34 mouse cellular contexts compared by ENCODE assay signal in the genomic region with DNA sequence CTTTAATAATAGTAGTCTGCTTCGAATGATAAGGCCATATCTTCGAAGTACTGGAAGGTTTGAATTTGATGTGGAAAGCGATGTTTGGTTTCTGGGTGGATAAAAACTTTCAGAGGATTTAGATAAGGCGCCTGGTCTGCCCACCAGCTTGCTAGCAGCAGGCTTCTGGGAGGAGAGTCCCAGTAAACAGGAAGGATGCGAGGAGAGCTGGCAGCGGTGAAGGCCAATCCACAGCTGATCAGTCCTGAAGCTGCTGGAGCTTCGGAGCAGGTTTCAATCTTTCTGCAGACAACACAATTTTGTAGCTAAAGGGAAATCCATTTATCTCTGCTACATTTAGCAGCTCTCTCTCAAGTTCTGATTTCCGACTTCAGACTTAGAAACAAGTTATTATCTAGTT. TPM values are rescaled to one million over a fixed set of nuclear protein-coding genes. Genes with fewer than 3 reads are reported as not detected.
A peak's percentile ranks its signal among the peaks of the same experiment; 100 is the strongest.
DNase-seq lines count a peak whose midpoint lies in the region; ATAC-seq and TF ChIP-seq lines count a peak whose summit lies in the region.
"Had no signal": no experiment of that assay in that cellular context is flagged by ENCODE, and none has a peak within 500 bp of the region (broad histone marks: within the 10 kb centered on the region; RNA-seq: fewer than 3 reads in every experiment).

No protein-coding gene starts in this region.

- H3K4me2 ChIP-seq in liver, embryonic 12.5 days: no peak overlapping the region
- H3K4me2 ChIP-seq: embryonic facial prominence, embryonic 13.5 days; forebrain, embryonic 15.5 days; heart, embryonic 15.5 days; intestine, embryonic 15.5 days; liver, embryonic 15.5 days; lung, embryonic 14.5 days; midbrain, embryonic 11.5 days; neural tube, embryonic 12.5 days; stomach, embryonic 15.5 days had no signal

- no peaks in the 10 kb centered on the region for H3K9me3 ChIP-seq in G1E (replicated peaks)
- H3K9me3 ChIP-seq in liver, embryonic 12.5 days (replicated peaks): no peaks in the 10 kb centered on the region
- H3K9me3 ChIP-seq: embryonic facial prominence, embryonic 13.5 days; forebrain, embryonic 10.5 days; forebrain, embryonic 15.5 days; heart, embryonic 10.5 days; heart, embryonic 15.5 days; intestine, embryonic 15.5 days; liver, embryonic 15.5 days; neural tube, embryonic 12.5 days; stomach, embryonic 15.5 days had no signal

- H3K4me1 ChIP-seq in G1E (ENCODE audit: insufficient read depth, low read depth, low read length): peaks cover 14% of the 10 kb centered on the region
- H3K4me1 ChIP-seq in cerebellum, adult 2 months (ENCODE audit: control insufficient read depth, insufficient read depth, low read length): peaks cover 12% of the 10 kb centered on the region
- no peaks in the 10 kb centered on the region for H3K4me1 ChIP-seq in kidney, adult 2 months (ENCODE audit: control insufficient read depth, insufficient read depth, low read length)
- no peaks in the 10 kb centered on the region for H3K4me1 ChIP-seq in liver, embryonic 12.5 days
- no peaks in the 10 kb centered on the region for H3K4me1 ChIP-seq in thymus, adult 2 months (replicated peaks; ENCODE audit: control insufficient read depth, insufficient read depth, low read length)
- H3K4me1 ChIP-seq: embryonic facial prominence, embryonic 13.5 days; forebrain, embryonic 10.5 days; forebrain, embryonic 15.5 days; intestine, embryonic 15.5 days; liver, embryonic 15.5 days; neural tube, embryonic 12.5 days; stomach, embryonic 15.5 days had no signal

- DNase-seq in layer of hippocampus, adult 2 months (ENCODE audit: low spot score in 2 of 2): no peak
- DNase-seq in layer of hippocampus, adult 9-10 months (ENCODE audit: low spot score): no peak
- no peak for DNase-seq in G1E (ENCODE audit: low spot score)
- DNase-seq in cerebellum, adult 2 months: peak; percentile 41 to 66
- DNase-seq in cerebellum, postnatal 14 days: peak; percentile 67 to 68
- no peak for DNase-seq in kidney, adult 2 months
- DNase-seq in thymus, adult 2 months: no peak
- DNase-seq: adrenal gland, postnatal 25 days; gastrocnemius, postnatal 25 days; heart, adult 11 months; kidney, adult 8-10 months; kidney, postnatal 10 days; liver; right cerebral cortex, postnatal 25 days; thymus, postnatal 14 days had no signal

- peak; percentile 49 for ATAC-seq in G1E (ENCODE audit: extremely low read depth, insufficient number of reproducible peaks, low FRiP score, poor library complexity, severe bottlenecking)
- no peak for ATAC-seq in liver, embryonic 12.5 days
- ATAC-seq: forebrain, embryonic 15.5 days; intestine, embryonic 15.5 days had no signal

- no peak overlapping the region for H3K4me3 ChIP-seq in layer of hippocampus, adult 2 months
- no peak overlapping the region for H3K4me3 ChIP-seq in G1E (ENCODE audit: low read depth, low read length)
- H3K4me3 ChIP-seq in cerebellum, adult 2 months (replicated peaks; ENCODE audit: insufficient read depth, low read depth, low read length): no peak overlapping the region
- no peak overlapping the region for H3K4me3 ChIP-seq in kidney, adult 2 months (ENCODE audit: insufficient read depth, low read depth, low read length)
- H3K4me3 ChIP-seq in liver, embryonic 12.5 days: no peak overlapping the region
- no peak overlapping the region for H3K4me3 ChIP-seq in thymus, adult 2 months (ENCODE audit: control insufficient read depth, insufficient read depth, low read length)
- H3K4me3 ChIP-seq: embryonic facial prominence, embryonic 13.5 days; forebrain, embryonic 10.5 days; forebrain, embryonic 15.5 days; heart, embryonic 10.5 days; heart, embryonic 15.5 days; intestine, embryonic 15.5 days; liver, embryonic 15.5 days; myocyte; neural tube, embryonic 12.5 days; stomach, embryonic 15.5 days had no signal

- H3K27ac ChIP-seq in layer of hippocampus, adult 2 months: peak overlapping the region; percentile 60
- H3K27ac ChIP-seq in cerebellum, adult 2 months (ENCODE audit: insufficient read depth, low read length): no peak overlapping the region
- H3K27ac ChIP-seq in kidney, adult 2 months (ENCODE audit: insufficient read depth, low read depth, low read length): no peak overlapping the region
- no peak overlapping the region for H3K27ac ChIP-seq in liver, embryonic 12.5 days
- no peak overlapping the region for H3K27ac ChIP-seq in thymus, adult 2 months (ENCODE audit: control insufficient read depth, insufficient read depth, low read length)
- H3K27ac ChIP-seq: embryonic facial prominence, embryonic 13.5 days; forebrain, embryonic 10.5 days; forebrain, embryonic 15.5 days; heart, embryonic 10.5 days; heart, embryonic 15.5 days; intestine, embryonic 15.5 days; liver, embryonic 15.5 days; neural tube, embryonic 12.5 days; stomach, embryonic 15.5 days had no signal

- 52% methylated on average over 8 of the region's 8 CpGs for WGBS in cerebellum, adult 2 months
- 87% methylated on average over 8 of the region's 8 CpGs for WGBS in kidney, adult 2 months
- WGBS in liver, embryonic 12.5 days (ENCODE audit: insufficient replicate concordance): 35% methylated on average over 8 of the region's 8 CpGs
- WGBS in thymus, adult 2 months: 84% methylated on average over 8 of the region's 8 CpGs

- H3K9ac ChIP-seq in liver, embryonic 12.5 days: no peak overlapping the region
- H3K9ac ChIP-seq: embryonic facial prominence, embryonic 13.5 days; forebrain, embryonic 15.5 days; heart, embryonic 15.5 days; intestine, embryonic 15.5 days; liver, embryonic 15.5 days; lung, embryonic 14.5 days; neural tube, embryonic 12.5 days; stomach, embryonic 15.5 days had no signal

- no peaks in the 10 kb centered on the region for H3K36me3 ChIP-seq in G1E (replicated peaks)
- no peaks in the 10 kb centered on the region for H3K36me3 ChIP-seq in kidney, adult 2 months (ENCODE audit: control insufficient read depth, insufficient read depth, low read length)
- no peaks in the 10 kb centered on the region for H3K36me3 ChIP-seq in liver, embryonic 12.5 days
- no peaks in the 10 kb centered on the region for H3K36me3 ChIP-seq in thymus, adult 2 months (ENCODE audit: control insufficient read depth, insufficient read depth, low read length)
- H3K36me3 ChIP-seq: embryonic facial prominence, embryonic 13.5 days; forebrain, embryonic 10.5 days; forebrain, embryonic 15.5 days; heart, embryonic 10.5 days; heart, embryonic 15.5 days; intestine, embryonic 15.5 days; liver, embryonic 15.5 days; neural tube, embryonic 12.5 days; stomach, embryonic 15.5 days had no signal

- no peak for TF ChIP-seq POLR2A in cerebellum, adult 2 months (IDR thresholded peaks at IDR 0.05; ENCODE audit: borderline replicate concordance, insufficient read depth, low read length)
- TF ChIP-seq POLR2A in kidney, adult 2 months (IDR thresholded peaks at IDR 0.05; ENCODE audit: low read depth, low read length): no peak
- no peak for TF ChIP-seq POLR2A in thymus, adult 2 months (IDR thresholded peaks at IDR 0.05; ENCODE audit: control insufficient read depth, extremely low read depth, insufficient read depth, low read length, poor library complexity)

- no peaks in the 10 kb centered on the region for H3K27me3 ChIP-seq in G1E (ENCODE audit: insufficient read depth, low read length)
- no peaks in the 10 kb centered on the region for H3K27me3 ChIP-seq in cerebellum, adult 2 months (ENCODE audit: control insufficient read depth, insufficient read depth, low read length)
- H3K27me3 ChIP-seq in kidney, adult 2 months (replicated peaks; ENCODE audit: control insufficient read depth, insufficient read depth, low read length): no peaks in the 10 kb centered on the region
- H3K27me3 ChIP-seq in liver, embryonic 12.5 days (replicated peaks): no peaks in the 10 kb centered on the region
- H3K27me3 ChIP-seq in thymus, adult 2 months (ENCODE audit: control insufficient read depth, insufficient read depth, low read length): no peaks in the 10 kb centered on the region
- H3K27me3 ChIP-seq: embryonic facial prominence, embryonic 13.5 days; forebrain, embryonic 15.5 days; heart, embryonic 15.5 days; intestine, embryonic 15.5 days; liver, embryonic 15.5 days; neural tube, embryonic 12.5 days; stomach, embryonic 15.5 days had no signal

- no peak for TF ChIP-seq CTCF in layer of hippocampus, adult 2 months (conservative IDR thresholded peaks at IDR 0.05)
- no peak for TF ChIP-seq CTCF in G1E (IDR thresholded peaks at IDR 0.05; ENCODE audit: low read depth, low read length)
- TF ChIP-seq CTCF in cerebellum, adult 2 months (IDR thresholded peaks at IDR 0.05; ENCODE audit: borderline replicate concordance, insufficient read depth, low read depth, low read length): no peak
- TF ChIP-seq CTCF in kidney, adult 2 months (conservative IDR thresholded peaks at IDR 0.05; ENCODE audit: insufficient read depth, insufficient read length, low read depth, low read length): no peak
- TF ChIP-seq CTCF in thymus, adult 2 months (IDR thresholded peaks at IDR 0.05; ENCODE audit: borderline replicate concordance, control insufficient read depth, extremely low read depth, insufficient read depth, low read length, poor library complexity): no peak

RNA-seq across cellular contexts. Expression of gene Gm5136, which starts 47.9 kb away (rescaled TPM):
- total RNA-seq in layer of hippocampus, adult 2 months (2021): 1 to 10 TPM; 3.5 TPM
- total RNA-seq in G1E (2014; fragmentation: Nextera tagmentation): not detected in 2 replicates
- 0.16 TPM in 1 of 2 replicates, not detected in the other for total RNA-seq in G1E (2017)
- polyA plus RNA-seq in G1E (2012): not detected in 2 replicates
- polyA plus RNA-seq in cerebellum, adult 2 months (2012; rRNA removed): 0.70 and 0.95 TPM in 2 replicates
- not detected in 2 replicates for polyA plus RNA-seq in kidney, adult 2 months (2012; rRNA removed)
- polyA plus RNA-seq in liver, embryonic 12.5 days (2016; fragmentation: Nextera tagmentation; extraction: Ambion mirVana): not detected in 2 replicates
- not detected in 2 replicates for polyA plus RNA-seq in thymus, adult 2 months (2012; rRNA removed)
- total RNA-seq: adrenal gland, postnatal 25 days; gastrocnemius, adult 18-20 months; gastrocnemius, postnatal 25 days; heart, postnatal 25 days; megakaryocyte, adult 5-6 weeks had no signal
- polyA plus RNA-seq: embryonic facial prominence, embryonic 13.5 days; forebrain, embryonic 10.5 days; heart, embryonic 10.5 days; heart, embryonic 15.5 days; intestine, embryonic 15.5 days; limb, embryonic 11.5 days; liver, embryonic 15.5 days; lung, embryonic 14.5 days; midbrain, postnatal 0 days; myocyte; stomach, embryonic 15.5 days; urinary bladder, adult 2 months had no signal

Comparison
In these comparisons a context has a peak if more than half of its experiments do, and no peak if none do; other contexts are left out.
1. DNase-seq: peak in cerebellum, adult 2 months (2 of 2) and cerebellum, postnatal 14 days (2 of 2); none in layer of hippocampus, adult 2 months (0 of 2), layer of hippocampus, adult 9-10 months (single experiment), G1E (single experiment), kidney, adult 2 months (single experiment) and thymus, adult 2 months (single experiment).